Mouse (Mus musculus) left cerebral cortex, adult 11 months (tissue): ENCODE results near the gene Mt4.
"Not testable (repeated sequence)": the region's sequence is repeated elsewhere in the genome, so short reads cannot be mapped to it uniquely, and the experiment has no call there.

Source experiments
- DNase-seq: peaks from one replicate; pipeline ENCODE4 v3.0.0; 2022; ENCODE audit warnings: low spot score

Mt4 gene

DNA sequence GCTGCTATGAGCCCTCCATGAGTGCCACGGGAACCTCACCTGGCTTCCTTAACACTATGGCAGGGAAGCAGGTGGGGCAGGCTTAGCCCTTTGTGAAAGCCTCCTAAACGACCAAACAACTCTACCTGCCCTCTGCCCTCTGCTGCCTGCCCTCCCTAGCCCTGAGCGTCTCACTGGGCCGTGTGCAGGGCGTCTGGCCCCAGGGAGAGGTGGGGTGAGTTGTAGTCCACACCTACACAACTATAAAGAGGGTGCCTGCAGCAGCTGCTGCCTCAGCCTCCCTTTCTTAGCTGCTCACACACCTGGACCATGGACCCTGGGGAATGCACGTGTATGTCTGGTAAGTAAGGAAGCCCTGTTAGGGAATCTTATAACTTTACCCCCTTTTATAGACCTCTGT is at the start of gene Mt4:
Gene Mt4, plus strand, starts transcription at position 265 of the 400 bp plus-strand sequence.
- no peak for DNase-seq

DNA sequence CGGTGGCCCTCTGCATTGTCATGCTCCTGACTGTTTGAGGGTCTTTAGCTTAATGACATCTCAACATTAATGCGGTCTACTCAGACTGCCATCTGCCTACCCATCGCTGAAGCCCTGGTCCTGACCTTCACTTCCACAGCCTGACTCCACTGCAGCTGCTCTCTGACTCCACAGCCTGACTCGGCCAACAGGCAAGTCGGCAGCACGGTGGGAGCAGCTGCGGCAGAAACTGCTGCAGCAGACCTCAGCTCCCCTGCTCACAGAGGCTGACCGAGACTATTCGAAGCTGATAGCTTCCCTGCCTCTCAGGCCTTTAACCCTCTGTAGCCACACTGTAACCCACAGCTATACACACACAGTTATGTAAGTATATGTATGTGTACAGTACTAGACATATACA is 49.0 kb upstream of the Mt4 start:
- no peak for DNase-seq

DNA sequence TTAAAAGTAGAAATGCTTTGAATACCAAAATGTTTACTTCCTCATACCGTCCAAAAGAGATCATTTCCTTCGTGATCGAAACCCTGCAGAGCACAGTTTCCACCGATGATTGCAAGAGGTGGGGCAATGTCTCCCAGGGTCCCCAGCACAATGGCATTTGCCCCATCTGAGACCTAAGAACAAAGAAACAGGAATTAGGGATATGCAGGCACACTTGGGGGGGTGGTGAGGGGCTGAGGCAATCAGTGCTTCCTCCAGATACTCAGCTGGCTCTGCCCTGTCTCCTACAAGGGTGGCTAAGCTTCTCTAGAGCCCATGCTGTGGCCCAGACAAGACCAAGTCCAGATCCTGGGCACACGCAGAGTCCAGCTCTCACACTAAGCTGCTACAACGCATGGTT is 47.3 kb upstream of the Mt4 start:
- no peak for DNase-seq

DNA sequence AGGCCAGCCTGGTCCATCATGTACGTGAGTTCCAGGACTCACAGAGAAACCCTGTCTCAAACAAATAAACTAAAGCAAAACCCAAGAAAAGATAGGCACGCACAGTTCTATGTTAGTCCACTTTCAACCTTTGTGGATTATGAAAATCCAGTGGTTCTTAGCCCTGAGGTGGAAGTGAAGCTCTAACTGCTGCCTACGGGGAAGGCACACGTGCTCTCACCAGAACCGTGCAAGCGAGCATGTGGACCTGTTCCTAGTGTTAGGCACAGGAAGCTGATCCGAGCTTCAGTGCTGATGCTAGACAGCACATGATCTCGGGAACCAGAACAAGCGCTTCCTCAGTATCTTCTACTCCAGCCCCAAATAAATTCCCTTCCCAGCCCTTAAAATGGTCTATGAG is 44.1 kb upstream of the Mt4 start:
- no peak for DNase-seq

DNA sequence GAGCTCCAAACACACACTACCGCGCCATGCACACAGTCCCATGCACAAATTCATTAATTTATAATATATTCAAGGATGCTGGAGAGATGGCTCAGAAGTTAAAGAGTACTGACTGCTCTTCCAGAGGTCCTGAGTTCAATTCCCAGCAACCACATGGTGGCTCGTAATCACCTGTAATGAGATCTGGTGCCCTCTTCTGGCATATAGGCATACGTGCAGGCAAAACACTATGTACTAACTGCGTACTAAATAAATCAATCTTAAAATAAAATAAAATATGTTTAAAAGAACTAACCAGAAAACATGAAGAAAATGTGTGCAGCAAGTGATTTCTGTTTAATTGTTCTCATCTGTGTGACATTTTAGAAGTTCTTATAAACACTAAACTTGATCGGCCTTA is 42.7 kb upstream of the Mt4 start:
- DNase-seq: no peak

DNA sequence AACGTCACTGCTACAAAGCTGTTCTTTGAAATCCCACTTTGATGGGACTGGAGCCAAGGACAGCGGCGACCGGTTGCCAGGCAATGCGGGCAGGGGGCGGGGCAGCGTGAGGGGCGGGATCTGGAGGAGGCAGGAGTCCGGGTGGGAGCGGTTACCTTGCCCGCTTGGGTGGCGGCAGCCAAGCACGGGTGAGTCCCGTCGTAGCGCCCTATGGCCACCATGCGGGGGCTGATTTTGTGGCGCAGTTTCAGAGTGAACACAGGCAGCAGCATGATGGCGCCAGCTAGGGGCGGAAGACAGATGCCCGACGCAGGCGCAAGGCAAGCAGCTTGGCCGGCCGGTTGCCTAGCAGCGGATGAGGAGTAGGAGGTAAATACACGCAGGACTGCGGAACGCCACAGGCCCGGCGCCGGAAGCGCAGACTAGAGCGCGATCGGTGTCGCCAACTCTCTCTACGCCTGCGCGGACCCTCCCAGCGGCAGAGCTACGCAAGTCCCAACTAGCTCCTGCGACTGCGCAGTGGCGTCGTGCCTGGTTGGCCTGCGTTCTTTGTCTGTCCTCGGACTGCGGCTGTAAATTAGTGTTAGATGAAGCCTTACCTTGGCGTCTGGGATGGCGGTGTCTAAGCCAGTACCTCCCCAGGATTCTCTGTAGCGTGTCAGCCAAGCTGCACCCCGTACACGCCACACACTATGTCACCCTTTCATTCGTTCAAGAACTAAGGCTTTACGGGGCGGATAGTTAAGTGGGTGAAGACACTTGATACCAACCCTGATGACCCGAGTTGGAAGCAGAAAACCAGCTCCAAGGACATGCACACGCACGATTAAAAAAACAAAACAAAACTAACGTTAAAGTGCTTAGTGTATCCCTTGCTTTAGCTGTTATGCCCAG is 38.7 kb upstream of the Mt4 start, which contains the start of gene Bbs2:
Gene Bbs2, minus strand, starts transcription at position 848 of the 894 bp plus-strand sequence.
- peak; percentile 99 for DNase-seq

DNA sequence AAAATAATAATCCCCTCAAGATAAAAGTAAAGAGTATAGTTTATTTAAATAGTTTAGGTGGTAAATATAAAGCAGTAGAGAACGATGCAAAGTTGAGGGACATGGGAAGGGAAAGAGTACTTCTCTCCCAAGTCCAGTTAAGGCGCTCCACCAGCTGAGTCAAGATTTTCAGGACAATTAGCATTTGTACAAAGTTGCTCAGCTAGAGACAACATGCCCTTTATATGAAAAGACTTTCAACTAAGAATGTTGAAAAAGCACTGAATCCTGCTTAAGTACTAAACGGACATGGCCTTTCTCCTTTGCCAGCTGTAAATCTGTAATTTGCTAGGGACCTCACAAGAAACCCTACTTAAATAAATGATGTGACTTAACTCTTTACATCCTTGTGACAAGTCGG is 38.0 kb upstream of the Mt4 start:
- DNase-seq: no peak

DNA sequence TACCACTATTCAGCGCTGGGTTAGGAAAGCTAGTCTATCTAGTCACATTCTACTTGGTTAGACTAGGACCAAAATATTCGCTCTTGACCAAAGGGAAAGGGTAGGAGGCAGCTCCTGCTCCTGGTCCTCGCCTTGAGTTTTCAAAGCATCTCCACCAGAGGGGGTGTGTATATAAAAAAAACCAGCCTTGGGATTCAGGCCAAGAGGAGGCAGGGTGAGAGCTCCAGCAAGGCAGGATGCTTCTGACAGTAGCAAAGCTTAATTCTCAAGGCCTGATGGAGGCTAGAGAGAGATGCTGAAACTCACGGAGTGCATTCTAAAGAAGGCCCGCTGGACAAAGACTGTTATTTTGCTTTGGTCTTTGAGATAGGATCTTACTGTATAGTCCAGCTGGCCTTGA is 32.9 kb upstream of the Mt4 start:
- no peak for DNase-seq

DNA sequence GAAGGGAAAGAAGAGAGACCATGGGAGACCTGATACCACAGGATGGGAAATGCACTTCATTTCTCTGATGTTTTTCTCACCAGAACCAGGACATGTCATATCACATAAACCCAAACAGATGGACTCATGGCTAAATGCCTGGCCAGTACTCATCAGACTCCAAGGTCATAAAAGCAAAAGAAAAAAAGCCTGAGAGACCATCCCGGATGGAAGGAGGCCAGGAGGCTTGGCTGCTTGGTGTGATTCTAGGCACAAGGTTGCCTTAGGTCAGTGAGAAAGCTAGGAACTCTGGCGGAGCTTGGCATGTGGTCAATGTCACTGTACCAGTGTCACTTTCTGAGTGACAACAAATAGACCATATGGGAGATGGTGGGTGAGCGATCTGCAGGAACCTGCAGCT is 29.1 kb upstream of the Mt4 start:
- no peak for DNase-seq

DNA sequence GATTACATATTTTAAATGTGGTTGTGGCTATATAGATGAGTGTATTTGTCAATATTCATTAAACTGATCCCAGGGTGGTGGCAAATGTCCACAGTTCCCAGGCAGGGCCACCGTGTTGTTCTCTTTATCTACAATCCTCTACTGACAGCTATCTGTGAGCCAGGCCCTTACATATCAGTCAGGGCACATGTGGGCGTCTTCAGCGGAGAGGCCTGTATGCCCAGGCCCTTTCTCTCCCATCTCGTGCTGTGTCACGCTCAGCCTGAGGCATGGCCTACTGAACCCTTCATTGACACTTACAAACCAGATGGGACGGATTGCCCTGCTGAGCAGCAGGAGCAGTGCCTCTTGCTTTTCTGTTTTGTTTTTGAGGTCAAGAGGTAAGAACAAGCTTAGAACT is 27.6 kb upstream of the Mt4 start:
- DNase-seq: no peak

DNA sequence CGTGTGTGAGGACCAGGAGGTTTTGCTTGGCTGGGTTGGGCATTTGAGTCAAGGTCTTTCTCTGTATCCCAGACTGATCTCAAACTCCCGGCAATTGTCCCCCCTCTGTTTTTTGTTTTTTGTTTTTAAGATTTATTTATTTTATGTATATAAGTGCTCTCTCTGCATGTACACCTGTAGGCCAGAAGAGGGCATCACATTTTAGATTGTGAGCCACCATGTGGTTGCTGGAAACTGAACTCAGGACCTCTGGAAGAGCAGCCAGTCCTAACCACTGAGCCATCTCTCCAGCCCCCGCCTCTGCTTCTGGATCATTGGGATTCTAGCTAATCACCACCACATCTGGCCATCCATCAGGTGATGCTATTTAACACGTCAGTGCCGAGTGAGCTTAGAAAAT is 27.2 kb upstream of the Mt4 start:
- no peak for DNase-seq

DNA sequence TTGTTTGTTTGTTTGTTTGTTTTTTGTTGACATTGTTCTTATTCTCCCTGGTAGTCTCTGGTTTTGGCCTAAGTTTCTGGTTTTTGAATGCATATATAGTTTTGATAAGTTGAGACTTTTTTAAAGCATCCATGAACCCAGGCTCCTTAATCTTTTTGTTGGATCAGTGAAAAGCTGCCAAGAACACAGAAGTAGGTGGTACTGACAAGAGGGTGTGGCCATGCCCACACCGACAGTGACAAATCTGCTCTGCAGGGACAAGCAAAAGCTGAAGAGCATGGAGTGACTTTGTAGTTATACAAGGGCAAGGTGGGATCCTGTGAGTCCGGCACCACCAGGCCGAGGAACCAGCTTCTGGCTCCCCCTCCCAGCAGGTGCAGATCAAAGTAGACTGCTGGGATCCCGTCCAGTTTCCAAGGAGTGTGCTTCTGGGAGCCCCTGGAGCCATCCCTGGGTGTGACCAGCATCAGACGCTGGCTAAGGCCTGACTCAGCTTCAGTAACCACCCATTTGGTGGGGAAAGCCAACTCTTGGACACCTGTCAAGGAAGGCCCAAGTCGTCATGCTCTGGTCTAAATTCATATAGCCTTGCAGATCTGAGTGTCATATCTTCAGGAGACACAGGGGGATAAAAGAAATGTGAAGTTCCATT is 26.3 kb upstream of the Mt4 start:
- DNase-seq: no peak

DNA sequence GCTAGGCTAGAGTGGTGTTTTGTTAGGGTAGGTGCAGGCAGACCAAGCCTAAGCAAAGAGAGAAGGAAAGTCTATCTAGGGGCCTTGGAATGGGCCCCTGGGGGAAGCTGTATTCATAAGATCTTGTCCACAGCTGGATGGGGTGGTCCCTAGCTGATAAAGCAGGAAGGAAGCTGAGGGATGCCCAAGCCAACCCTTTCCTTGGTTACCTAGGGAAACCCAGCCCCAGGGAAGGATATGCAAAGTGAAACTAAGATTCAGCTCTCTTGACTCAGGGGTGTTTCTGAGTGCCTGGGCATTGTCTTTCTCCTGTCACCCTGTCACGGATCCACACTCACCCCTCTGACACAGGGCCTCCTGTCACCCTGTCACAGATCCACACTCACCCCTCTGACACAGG is 23.6 kb upstream of the Mt4 start:
- no peak for DNase-seq

DNA sequence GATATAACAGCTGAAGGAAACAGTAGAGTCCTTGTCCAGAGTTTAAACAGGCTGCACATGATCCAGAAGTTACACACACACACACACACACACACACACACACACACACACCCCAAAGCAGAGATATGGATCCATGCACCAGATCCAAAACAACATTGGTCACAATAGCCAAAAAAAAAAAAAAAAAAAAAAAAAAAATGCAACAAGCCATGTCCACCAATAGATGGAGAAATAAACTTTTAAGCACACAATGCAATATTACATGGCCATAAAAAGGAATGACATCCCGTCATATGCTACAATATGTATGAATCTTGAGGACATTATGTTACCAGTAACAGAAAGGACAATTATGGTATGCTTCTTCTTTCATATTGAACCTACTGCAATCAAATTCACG is 23.0 kb upstream of the Mt4 start:
- DNase-seq: no peak

DNA sequence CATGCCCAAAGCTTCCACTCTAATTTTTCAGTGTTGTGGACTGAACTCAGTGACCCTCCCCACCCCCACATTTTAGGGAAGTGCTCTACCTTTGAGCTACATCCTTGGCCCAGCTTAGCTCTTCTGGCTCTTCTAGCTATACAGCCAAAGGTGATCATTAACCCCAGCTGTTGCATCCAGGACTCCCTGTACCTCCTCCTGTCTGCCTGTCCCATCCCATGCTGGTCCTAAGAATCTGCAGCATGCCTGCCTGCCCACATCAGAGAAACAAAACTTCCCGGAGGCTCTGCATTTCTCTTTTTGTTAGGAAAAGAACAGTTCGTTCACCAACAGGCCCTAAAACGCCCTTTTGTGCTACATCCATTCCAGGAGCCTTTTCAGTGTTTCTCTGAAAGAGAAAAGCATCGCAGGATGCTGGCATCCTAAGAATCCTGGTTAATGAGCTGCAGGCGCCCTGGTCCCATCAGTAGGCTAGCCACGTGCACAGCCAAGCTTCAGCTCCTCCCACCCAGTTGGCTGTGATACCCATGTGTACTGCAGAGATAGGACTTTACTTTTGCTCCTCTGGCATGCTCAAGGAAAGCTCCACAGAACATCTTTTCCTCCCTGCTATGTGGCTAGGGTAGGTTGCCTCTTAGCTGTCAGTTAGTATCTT is 18.1 kb upstream of the Mt4 start:
- peak; percentile 47 for DNase-seq

DNA sequence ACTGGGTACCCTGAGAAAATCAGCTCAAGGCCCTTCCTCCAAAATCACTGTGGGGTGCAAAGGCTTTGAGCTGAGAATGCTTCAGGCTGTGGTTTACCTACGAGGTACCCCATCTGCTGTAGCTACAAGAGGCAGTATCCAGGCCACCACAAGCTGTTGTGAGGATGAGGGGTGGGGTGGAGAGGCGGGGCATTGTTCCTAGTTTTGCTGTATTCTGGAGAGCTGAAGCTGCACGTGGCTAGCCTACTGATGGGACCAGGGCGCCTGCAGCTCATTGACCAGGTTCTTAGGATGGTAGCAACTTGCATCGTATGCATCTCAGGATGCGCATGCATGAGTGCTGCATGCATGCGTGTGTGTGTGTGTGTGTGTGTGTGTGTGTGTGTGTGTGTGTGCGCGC is 15.4 kb upstream of the Mt4 start:
- no peak for DNase-seq

DNA sequence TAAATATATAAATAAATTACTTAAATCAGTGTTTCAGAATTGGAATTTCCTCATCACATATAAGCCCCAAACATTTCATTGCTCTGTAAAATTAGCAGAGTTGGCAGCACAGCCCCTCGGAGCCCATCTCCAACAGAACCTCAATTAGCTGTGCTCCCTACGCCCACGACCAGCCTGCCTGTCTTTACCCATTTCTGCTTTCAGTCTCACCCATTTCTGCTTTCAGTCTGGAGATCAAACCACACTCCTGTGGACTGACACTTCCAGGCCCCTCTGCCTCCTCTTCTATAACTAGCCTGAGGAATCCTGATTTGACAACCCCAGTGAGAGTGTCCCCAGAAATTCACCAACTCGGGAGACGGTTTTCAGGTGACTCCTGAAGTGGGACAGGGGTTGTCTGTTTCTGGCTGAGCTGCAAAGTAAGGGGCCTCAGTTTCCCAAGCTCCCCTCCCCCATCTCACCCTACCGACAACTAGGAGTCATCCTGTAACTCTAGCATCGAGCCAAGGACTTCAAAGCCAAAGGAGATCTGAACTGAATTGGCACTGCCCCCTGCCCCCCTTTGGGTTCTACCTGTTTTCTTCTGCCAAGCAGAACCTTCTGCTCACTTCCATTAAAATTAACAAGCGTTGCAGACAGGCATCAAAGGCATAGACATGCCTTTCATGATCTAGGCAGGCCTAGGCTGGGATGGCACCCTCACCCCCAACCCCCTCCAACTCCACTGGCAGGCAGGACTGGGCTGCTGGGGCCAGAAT is 14.1 kb upstream of the Mt4 start:
- DNase-seq: no peak

DNA sequence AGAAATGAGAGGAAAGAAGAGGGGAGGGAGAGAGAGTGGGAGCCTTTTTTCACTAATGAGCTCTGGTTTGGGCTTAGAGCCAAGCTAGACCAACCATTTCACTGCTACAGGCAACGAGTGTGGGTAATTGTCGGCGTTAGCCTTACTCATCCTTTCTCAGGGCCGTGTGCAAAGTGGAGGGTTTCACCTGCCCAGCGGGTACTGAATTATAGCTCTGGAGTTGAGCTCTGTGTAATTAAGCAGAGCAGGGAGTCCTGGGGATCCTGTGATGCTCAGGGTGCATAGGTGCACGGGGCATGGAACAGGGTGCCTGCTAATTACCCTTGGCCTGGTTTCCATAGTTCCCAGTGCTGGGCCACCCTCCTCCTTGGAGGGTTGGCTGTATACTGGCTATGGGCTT is 9.3 kb upstream of the Mt4 start:
- no peak for DNase-seq

DNA sequence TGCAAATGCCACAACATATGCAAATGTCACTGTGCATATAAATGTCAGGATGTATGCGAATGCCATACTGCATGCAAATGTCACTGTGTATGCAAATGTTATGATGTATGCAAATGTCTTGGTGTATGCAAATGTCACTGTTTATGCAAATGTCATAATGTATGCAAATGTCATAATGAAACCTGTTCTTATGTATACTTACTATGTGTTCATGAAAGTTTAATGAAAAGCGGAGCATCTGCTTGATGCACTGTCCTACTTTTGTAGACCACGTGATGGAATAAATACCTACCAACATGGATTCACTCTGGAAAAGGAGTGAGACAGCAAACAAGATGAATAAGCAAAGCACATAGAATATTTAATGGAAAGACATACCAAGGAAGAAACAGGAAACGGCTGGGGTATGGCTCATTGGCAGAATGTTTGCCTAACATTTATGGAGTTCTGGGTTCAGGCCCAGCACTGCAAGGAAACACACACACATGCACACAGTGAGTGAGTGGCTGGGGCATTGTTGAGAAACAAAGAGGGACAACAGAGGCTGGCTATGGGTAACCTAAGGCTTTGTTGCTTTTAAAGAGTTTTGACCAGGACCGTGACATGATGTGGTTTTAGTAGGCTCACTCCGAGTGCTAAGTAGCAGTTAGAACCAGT is 7.7 kb upstream of the Mt4 start:
- DNase-seq: no peak

DNA sequence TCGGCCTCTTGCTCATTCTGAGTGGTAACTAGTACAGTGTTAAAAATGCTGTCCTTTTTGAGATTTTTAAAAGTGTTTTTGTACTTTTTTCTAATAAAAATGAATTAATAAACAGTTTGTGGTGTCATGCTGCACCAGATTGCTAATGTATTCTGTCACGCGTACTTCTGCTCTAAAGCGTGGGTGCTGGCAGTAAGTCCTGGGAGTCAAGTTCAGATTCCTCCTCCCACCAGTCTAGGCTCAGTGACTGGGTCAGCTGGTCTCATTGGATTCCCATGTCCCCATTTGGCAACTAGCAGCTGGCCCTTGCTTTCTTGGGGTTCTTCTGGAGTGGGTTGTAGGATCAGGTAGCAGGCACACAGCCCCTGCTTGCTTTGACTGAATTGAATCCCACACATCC is 6.9 kb upstream of the Mt4 start:
- DNase-seq: no peak

DNA sequence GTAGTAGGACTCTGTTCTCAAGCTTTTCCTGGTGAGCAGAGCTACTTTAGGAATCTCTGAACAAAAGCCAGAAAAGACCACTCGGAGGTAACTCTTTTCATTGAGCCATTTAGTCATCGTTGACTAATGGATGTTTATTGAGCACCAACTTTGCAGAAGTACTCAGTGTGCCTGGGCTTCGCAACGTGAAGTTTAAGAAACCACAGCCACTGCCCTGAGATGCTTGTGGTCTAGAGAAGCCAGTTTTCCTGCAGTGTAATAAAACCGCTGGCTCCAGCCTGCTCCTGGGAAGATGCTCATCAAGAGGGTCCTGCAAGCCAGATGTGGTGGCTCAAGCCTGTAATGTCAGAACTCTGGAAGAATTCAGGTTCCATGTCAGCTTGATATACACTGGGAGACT is 4.9 kb upstream of the Mt4 start:
- no peak for DNase-seq

DNA sequence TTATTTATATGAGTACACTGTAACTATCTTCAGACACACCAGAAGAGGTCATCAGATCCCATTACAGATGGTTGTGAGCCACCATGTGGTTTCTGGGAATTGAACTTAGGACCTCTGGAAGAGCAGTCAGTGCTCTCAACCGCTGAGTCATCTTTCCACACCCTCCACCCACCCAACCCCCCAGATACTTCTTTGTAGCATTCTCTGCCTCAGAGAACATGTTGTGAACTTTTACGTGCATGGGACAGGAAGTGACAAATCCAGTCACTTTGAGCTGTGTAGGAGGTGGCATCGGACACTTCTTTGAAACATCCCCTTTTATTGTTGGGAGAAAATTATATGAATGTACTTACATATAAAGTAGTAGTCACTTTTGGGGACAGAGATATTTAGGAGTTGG is 2.4 kb upstream of the Mt4 start:
- not testable (repeated sequence) for DNase-seq
